ENCODE assay signal across 17 mouse cellular contexts in the genomic region with DNA sequence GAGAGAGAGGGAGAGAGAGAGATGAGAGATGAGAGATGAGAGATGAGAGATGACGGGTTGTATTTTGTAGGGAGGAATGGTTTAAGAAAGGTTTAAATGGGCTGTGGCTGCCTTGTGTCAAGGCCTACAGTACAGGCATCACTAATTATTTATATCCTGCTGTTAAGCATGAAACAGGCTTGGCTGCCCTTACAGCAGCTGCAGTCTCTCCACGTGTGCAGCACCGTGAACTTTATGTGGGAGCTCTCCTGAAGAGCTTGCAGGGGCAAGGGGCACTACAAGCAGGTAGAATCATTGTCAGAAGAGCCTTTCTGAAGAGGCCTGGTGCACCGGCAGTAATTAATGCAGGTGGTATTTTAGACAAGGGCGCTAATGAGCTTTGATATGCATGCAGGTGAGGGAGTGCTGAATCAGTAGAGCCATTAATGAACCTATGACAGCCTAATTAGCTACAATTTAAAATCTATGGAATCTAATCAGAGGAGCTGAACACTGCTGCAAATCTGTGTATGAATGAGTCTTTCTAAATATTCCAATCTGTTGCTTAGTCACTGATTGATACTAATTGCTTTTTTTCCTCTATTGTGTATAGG.
DNase-seq lines count a peak whose midpoint lies in the region; ATAC-seq lines count a peak whose summit lies in the region.
"Had no signal": no experiment of that assay in that cellular context is flagged by ENCODE, and none has a peak within 500 bp of the region (broad histone marks: within the 10 kb centered on the region; RNA-seq: fewer than 3 reads in every experiment).

No protein-coding gene starts in this region.

- ATAC-seq in midbrain, embryonic 11.5 days (ENCODE audit: low FRiP score): 0 out of 2 replicates have a peak, but pooled peaks have one; percentile 2
- ATAC-seq in midbrain, embryonic 13.5 days: peak; percentile 83
- ATAC-seq: inflammation-experienced regulatory T-cells, adult 6 months had no signal

- 55% methylated on average over 5 of the region's 5 CpGs for WGBS in midbrain, embryonic 11.5 days
- WGBS in midbrain, embryonic 10.5 days: 64% methylated on average over 5 of the region's 5 CpGs
- 34% methylated on average over 5 of the region's 5 CpGs for WGBS in midbrain, embryonic 13.5 days

- H3K27me3 ChIP-seq in midbrain, embryonic 11.5 days (ENCODE audit: control insufficient read depth, insufficient read depth, low read length): no peaks in the 10 kb centered on the region
- H3K27me3 ChIP-seq in midbrain, embryonic 10.5 days (ENCODE audit: low read depth, poor library complexity, severe bottlenecking): no peaks in the 10 kb centered on the region
- H3K27me3 ChIP-seq in midbrain, embryonic 13.5 days: no peaks in the 10 kb centered on the region

- no peak overlapping the region for H3K4me2 ChIP-seq in midbrain, embryonic 11.5 days
- H3K4me2 ChIP-seq in midbrain, embryonic 13.5 days (replicated peaks): no peak overlapping the region

- peak; percentile 1 for DNase-seq in embryo, embryonic 11 days
- DNase-seq in embryo, embryonic 9.5 days (ENCODE audit: extremely low spot score): no peak
- DNase-seq in midbrain, embryonic 11.5 days (ENCODE audit: low spot score, missing footprints): no peak
- DNase-seq in midbrain, embryonic 10.5 days (ENCODE audit: low spot score): no peak
- peak; percentile 1 for DNase-seq in retina, postnatal 1 day
- no peak for DNase-seq in urinary bladder, adult 18-20 months (ENCODE audit: low spot score in 2 of 2)
- no peak for DNase-seq in spleen, postnatal 10 days (ENCODE audit: low spot score in 2 of 2)
- DNase-seq: adrenal gland, postnatal 10 days; cerebellum, adult 9-11 months; heart, adult 2 months; kidney, postnatal 25 days; lung, adult 2 months; right cerebral cortex, postnatal 4 days; thymus, adult 2 months had no signal

- no peak overlapping the region for H3K9ac ChIP-seq in midbrain, embryonic 11.5 days (ENCODE audit: low read length)
- H3K9ac ChIP-seq in midbrain, embryonic 13.5 days (replicated peaks): no peak overlapping the region

- no peaks in the 10 kb centered on the region for H3K9me3 ChIP-seq in midbrain, embryonic 11.5 days (ENCODE audit: control insufficient read depth, low read length)
- no peaks in the 10 kb centered on the region for H3K9me3 ChIP-seq in midbrain, embryonic 10.5 days (replicated peaks)
- no peaks in the 10 kb centered on the region for H3K9me3 ChIP-seq in midbrain, embryonic 13.5 days

- no peak overlapping the region for H3K4me3 ChIP-seq in midbrain, embryonic 11.5 days (ENCODE audit: low read depth, low read length)
- no peak overlapping the region for H3K4me3 ChIP-seq in midbrain, embryonic 10.5 days
- no peak overlapping the region for H3K4me3 ChIP-seq in midbrain, embryonic 13.5 days (replicated peaks)
- H3K4me3 ChIP-seq: heart, adult 2 months had no signal

- no peak overlapping the region for H3K27ac ChIP-seq in midbrain, embryonic 11.5 days (ENCODE audit: low read depth, low read length)
- H3K27ac ChIP-seq in midbrain, embryonic 10.5 days (replicated peaks): no peak overlapping the region
- no peak overlapping the region for H3K27ac ChIP-seq in midbrain, embryonic 13.5 days
- H3K27ac ChIP-seq: heart, adult 2 months; macrophage had no signal

- no peaks in the 10 kb centered on the region for H3K4me1 ChIP-seq in midbrain, embryonic 11.5 days (ENCODE audit: control insufficient read depth, insufficient read depth, low read length)
- no peaks in the 10 kb centered on the region for H3K4me1 ChIP-seq in midbrain, embryonic 10.5 days
- 0 out of 2 replicates have a peak, but pooled peaks cover 4% of the 10 kb centered on the region for H3K4me1 ChIP-seq in midbrain, embryonic 13.5 days (replicated peaks)

- H3K36me3 ChIP-seq in midbrain, embryonic 11.5 days (ENCODE audit: control insufficient read depth, insufficient read depth, low read length): no peaks in the 10 kb centered on the region
- no peaks in the 10 kb centered on the region for H3K36me3 ChIP-seq in midbrain, embryonic 10.5 days
- no peaks in the 10 kb centered on the region for H3K36me3 ChIP-seq in midbrain, embryonic 13.5 days

Comparison
In these comparisons a context has a peak if more than half of its experiments do, and no peak if none do; other contexts are left out.
1. DNase-seq: peak in embryo, embryonic 11 days (single experiment) and retina, postnatal 1 day (single experiment); none in embryo, embryonic 9.5 days (single experiment), midbrain, embryonic 11.5 days (single experiment), midbrain, embryonic 10.5 days (single experiment), urinary bladder, adult 18-20 months (0 of 2) and spleen, postnatal 10 days (0 of 2).